Mouse (Mus musculus): ENCODE measurements around the gene Rdh19.

DNA sequence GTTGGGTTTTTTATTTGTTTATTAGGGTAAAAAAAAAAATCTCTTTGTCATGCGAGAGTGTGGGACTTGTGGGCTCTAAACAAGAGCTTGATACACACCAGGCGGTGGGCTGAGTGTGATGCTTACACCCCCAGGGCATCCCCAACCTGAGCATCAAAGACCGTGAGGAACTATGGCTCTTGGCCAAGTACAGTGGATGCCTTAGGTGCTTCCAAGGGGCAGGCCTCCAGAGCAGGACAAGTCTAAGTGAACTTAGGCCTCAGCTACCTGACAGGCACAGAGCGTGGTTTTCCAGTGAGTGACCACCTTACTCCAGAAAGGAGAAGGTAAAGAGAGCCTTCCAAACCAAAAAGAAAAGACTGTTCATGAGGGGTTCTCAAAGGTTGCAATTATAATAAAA lies 37.2 kb downstream of the Rdh19 start:
- TF ChIP-seq EP300 (IDR thresholded peaks at IDR 0.05) (no peak), CTCF (IDR thresholded peaks at IDR 0.05) (no peak)
